In genomic region chr2:127077611-127078010, GRCm38 (mm10) we compare ENCODE assay signal across 15 mouse cellular contexts.
"Had no signal": no experiment of that assay in that cellular context is flagged by ENCODE, and none has a peak within 500 bp of the region (broad histone marks: within the 10 kb centered on the region; RNA-seq: fewer than 3 reads in every experiment).

No protein-coding gene starts in this region.

- H3K4me3 ChIP-seq: lung, embryonic 15.5 days; megakaryocyte, embryonic 14.5 days; midbrain, embryonic 13.5 days; midbrain, embryonic 15.5 days; neural tube, embryonic 12.5 days; stomach, embryonic 15.5 days had no signal

- H3K27me3 ChIP-seq: lung, embryonic 15.5 days; megakaryocyte, embryonic 14.5 days; midbrain, embryonic 13.5 days; midbrain, embryonic 15.5 days; neural tube, embryonic 12.5 days; stomach, embryonic 15.5 days had no signal

- H3K27ac ChIP-seq: lung, embryonic 15.5 days; midbrain, embryonic 13.5 days; midbrain, embryonic 15.5 days; neural tube, embryonic 12.5 days; stomach, embryonic 15.5 days; stomach, postnatal 0 days had no signal

- ATAC-seq: lung, postnatal 0 days; midbrain, embryonic 13.5 days; midbrain, embryonic 15.5 days had no signal

- H3K9ac ChIP-seq: lung, embryonic 15.5 days; midbrain, embryonic 13.5 days; midbrain, embryonic 15.5 days; neural tube, embryonic 12.5 days; stomach, embryonic 15.5 days had no signal

- H3K36me3 ChIP-seq: lung, embryonic 15.5 days; midbrain, embryonic 13.5 days; midbrain, embryonic 15.5 days; neural tube, embryonic 12.5 days; stomach, embryonic 15.5 days had no signal

- H3K4me2 ChIP-seq: lung, embryonic 15.5 days; midbrain, embryonic 11.5 days; midbrain, embryonic 13.5 days; midbrain, embryonic 15.5 days; neural tube, embryonic 12.5 days; stomach, embryonic 15.5 days had no signal

- DNase-seq: lung, adult 2 months; lung, postnatal 14 days; lung, postnatal 36 days; right cerebral cortex, postnatal 14 days; thymus, adult 2 months; thymus, postnatal 36 days had no signal

- H3K9me3 ChIP-seq: lung, embryonic 15.5 days; megakaryocyte, embryonic 14.5 days; midbrain, embryonic 13.5 days; midbrain, embryonic 15.5 days; neural tube, embryonic 12.5 days; stomach, embryonic 15.5 days had no signal

- H3K4me1 ChIP-seq: lung, embryonic 15.5 days; midbrain, embryonic 13.5 days; midbrain, embryonic 15.5 days; neural tube, embryonic 12.5 days; stomach, embryonic 15.5 days had no signal
